Mouse (Mus musculus) forebrain, postnatal 0 days (tissue): ENCODE results near the gene Taar8b. TPM values are rescaled to one million over a fixed set of nuclear protein-coding genes. Genes with fewer than 3 reads are reported as not detected.

Source experiments
- ATAC-seq: fragments of 200-750 bp; cut with Nextera tagmentation; 2 replicates; pipeline ENCODE4 v1.8.0; 2017; ENCODE audit warnings: mild to moderate bottlenecking, moderate library complexity
- DNase-seq: peaks from one replicate; pipeline ENCODE4 v3.0.0-alpha.2; 2015
- H3K27ac ChIP-seq: fragments of 300-500 bp; sonication (generic); 2 replicates; pipeline ENCODE4 v1.5.1; 2014; ENCODE audit warnings: low read depth, mild to moderate bottlenecking, antibody characterized with exemption, low read length, moderate library complexity, mixed read lengths
- H3K27me3 ChIP-seq: fragments of 300-500 bp; sonication (generic); 2 replicates; pipeline ENCODE4 v1.6.1; 2014; ENCODE audit warnings: mild to moderate bottlenecking, low read length, mixed read lengths; ENCODE audit not compliant: insufficient read depth
- H3K36me3 ChIP-seq: fragments of 300-500 bp; sonication (generic); 2 replicates; pipeline ENCODE4 v1.6.1; 2014; ENCODE audit warnings: mild to moderate bottlenecking, moderate library complexity; ENCODE audit not compliant: insufficient read depth
- H3K4me1 ChIP-seq: fragments of 300-500 bp; sonication (generic); 2 replicates; pipeline ENCODE4 v1.6.1; 2014; ENCODE audit warnings: antibody characterized with exemption; ENCODE audit not compliant: insufficient read depth
- H3K4me2 ChIP-seq: fragments of 300-500 bp; sonication (generic); 2 replicates; pipeline ENCODE4 v1.6.1; 2014; ENCODE audit warnings: low read depth, mild to moderate bottlenecking, moderate library complexity
- H3K4me3 ChIP-seq: fragments of 300-500 bp; sonication (generic); 2 replicates; pipeline ENCODE4 v1.5.1; 2014; ENCODE audit warnings: low read depth, low read length, mixed read lengths
- H3K9ac ChIP-seq: fragments of 300-500 bp; sonication (generic); 2 replicates; pipeline ENCODE4 v1.6.1; 2014; ENCODE audit warnings: mild to moderate bottlenecking
- H3K9me3 ChIP-seq: fragments of 300-500 bp; sonication (generic); 2 replicates; pipeline ENCODE4 v1.6.1; 2016; ENCODE audit warnings: low read length
- CTCF ChIP-seq: sonication (generic); IDR thresholded peaks from 2 replicates; pipeline ENCODE4 v1.5.1; 2016; ENCODE audit warnings: antibody characterized with exemption, control low read depth, low read depth
- polyA plus RNA-seq: library from polyadenylated mRNA; unstranded; fragments of >200 nt; fragmentation: Nextera tagmentation; extraction: Ambion mirVana; gene quantifications from 2 replicates; pipeline ENCODE4 v1.2.1, GENCODE M21; 2015
- total RNA-seq: library from RNA; depleted of rRNA; stranded (reverse); fragments of >200 nt; gene quantifications from 2 replicates; pipeline ENCODE4 v1.2.3, GENCODE M21; 2014; rRNA removed

Gene Taar8b
- total and polyA plus RNA-seq, 2 experiments from 2014 or later, result not detected

- H3K36me3 ChIP-seq, result no peaks in the 10 kb centered on the region
- H3K27me3 ChIP-seq, result no peaks in the 10 kb centered on the region
- no peak for ATAC-seq
- H3K9ac ChIP-seq, result no peak within 1 kb of the TSS
- no peak within 1 kb of the TSS for H3K4me2 ChIP-seq
- no peaks in the 10 kb centered on the region for H3K4me1 ChIP-seq
- TF ChIP-seq CTCF, result no peak
- H3K4me3 ChIP-seq, result no peak within 1 kb of the TSS
- no peaks in the 10 kb centered on the region for H3K9me3 ChIP-seq
- DNase-seq, result no peak
- no peak within 1 kb of the TSS for H3K27ac ChIP-seq
Observed at GRCm38 (mm10) chr10:24049210-24049609, 42.9 kb downstream of the Taar8b start, which contains the start of gene Taar7f. Taar7f (plus strand) TSS chr10:24049510.

Other genes starting within 250 kb of the Taar8b start
- gene Vnn3, start 240.8 kb downstream of the Taar8b start, total RNA-seq, result 0.10 TPM in 1 of 2 replicates, not detected in the other
- gene Vnn3, start 240.8 kb downstream of the Taar8b start, polyA plus RNA-seq, result 0.10 TPM in 1 of 2 replicates, not detected in the other
- 0.38 and 0.43 TPM in 2 replicates for gene Vnn1, start 197.6 kb downstream of the Taar8b start, total RNA-seq
- gene Vnn1, start 197.6 kb downstream of the Taar8b start, polyA plus RNA-seq, result 0.92 and 0.98 TPM in 2 replicates
- not detected in 2 replicates for gene Taar1, start 171.9 kb downstream of the Taar8b start, total RNA-seq
- gene Taar1, start 171.9 kb downstream of the Taar8b start, polyA plus RNA-seq, result not detected in 2 replicates
- not detected in 2 replicates for gene Taar2, start 153.7 kb downstream of the Taar8b start, total RNA-seq
- 0.15 and 0.19 TPM in 2 replicates for gene Taar2, start 153.7 kb downstream of the Taar8b start, polyA plus RNA-seq
- not detected in 2 replicates for gene Taar3, start 142.7 kb downstream of the Taar8b start, total RNA-seq
- not detected in 2 replicates for gene Taar3, start 142.7 kb downstream of the Taar8b start, polyA plus RNA-seq
- not detected in 2 replicates for gene Taar4, start 131.8 kb downstream of the Taar8b start, total RNA-seq
- gene Taar4, start 131.8 kb downstream of the Taar8b start, polyA plus RNA-seq, result not detected in 2 replicates
- not detected in 2 replicates for gene Taar5, start 121.6 kb downstream of the Taar8b start, total RNA-seq
- gene Taar5, start 121.6 kb downstream of the Taar8b start, polyA plus RNA-seq, result not detected in 2 replicates
- not detected in 2 replicates for gene Taar6, start 106.6 kb downstream of the Taar8b start, total RNA-seq
- not detected in 2 replicates for gene Taar6, start 106.6 kb downstream of the Taar8b start, polyA plus RNA-seq
- not detected in 2 replicates for gene Taar7a, start 98.8 kb downstream of the Taar8b start, total RNA-seq
- not detected in 2 replicates for gene Taar7a, start 98.8 kb downstream of the Taar8b start, polyA plus RNA-seq
- gene Taar7b, start 92.4 kb downstream of the Taar8b start, total RNA-seq, result not detected in 2 replicates
- not detected in 2 replicates for gene Taar7b, start 92.4 kb downstream of the Taar8b start, polyA plus RNA-seq
- gene Taar7d, start 65.1 kb downstream of the Taar8b start, total RNA-seq, result not detected in 2 replicates
- not detected in 2 replicates for gene Taar7d, start 65.1 kb downstream of the Taar8b start, polyA plus RNA-seq
- not detected in 2 replicates for gene Taar7e, start 54.7 kb downstream of the Taar8b start, total RNA-seq
- gene Taar7e, start 54.7 kb downstream of the Taar8b start, polyA plus RNA-seq, result not detected in 2 replicates
- gene Taar7f, start 42.8 kb downstream of the Taar8b start, total RNA-seq, result not detected in 2 replicates
- gene Taar7f, start 42.8 kb downstream of the Taar8b start, polyA plus RNA-seq, result not detected in 2 replicates
- not detected in 2 replicates for gene Taar8a, start 15.8 kb downstream of the Taar8b start, total RNA-seq
- gene Taar8a, start 15.8 kb downstream of the Taar8b start, polyA plus RNA-seq, result not detected in 2 replicates
- not detected in 2 replicates for gene Taar8c, start 9.6 kb upstream of the Taar8b start, total RNA-seq
- not detected in 2 replicates for gene Taar8c, start 9.6 kb upstream of the Taar8b start, polyA plus RNA-seq
- gene Taar9, start 17.2 kb upstream of the Taar8b start, total RNA-seq, result not detected in 2 replicates
- not detected in 2 replicates for gene Taar9, start 17.2 kb upstream of the Taar8b start, polyA plus RNA-seq
- gene Stx7, start 57.0 kb upstream of the Taar8b start, total RNA-seq, result 160 and 169 TPM in 2 replicates
- 318 and 351 TPM in 2 replicates for gene Stx7, start 57.0 kb upstream of the Taar8b start, polyA plus RNA-seq
- gene Moxd1, start 131.2 kb upstream of the Taar8b start, total RNA-seq, result 5.1 and 10.2 TPM in 2 replicates
- 2.7 and 3.3 TPM in 2 replicates for gene Moxd1, start 131.2 kb upstream of the Taar8b start, polyA plus RNA-seq